In genomic region chr4:133885331-133885730, GRCm38 (mm10) we compare ENCODE assay signal across 10 mouse cellular contexts. TPM values are rescaled to one million over a fixed set of nuclear protein-coding genes. Genes with fewer than 3 reads are reported as not detected.
DNase-seq lines count a peak whose midpoint lies in the region; ATAC-seq and TF ChIP-seq lines count a peak whose summit lies in the region.
"Had no signal": no experiment of that assay in that cellular context is flagged by ENCODE, and none has a peak within 500 bp of the region (broad histone marks: within the 10 kb centered on the region; RNA-seq: fewer than 3 reads in every experiment).

No protein-coding gene starts in this region.

- no peak overlapping the region for H3K9ac ChIP-seq in hindbrain, embryonic 13.5 days
- H3K9ac ChIP-seq in limb, embryonic 12.5 days (replicated peaks), result peak overlapping the region; percentile 75; the same call in 1 of the 2 replicates

- peak overlapping the region; percentile 89; the same call in 1 of the 2 replicates for H3K4me3 ChIP-seq in hindbrain, embryonic 10.5 days
- no peak overlapping the region for H3K4me3 ChIP-seq in hindbrain, embryonic 13.5 days
- H3K4me3 ChIP-seq in E14TG2a.4 (replicated peaks; ENCODE audit: low read length), result peak overlapping the region; percentile 88
- peak overlapping the region; percentile 94 for H3K4me3 ChIP-seq in cerebellum, adult 2 months (replicated peaks; ENCODE audit: insufficient read depth, low read depth, low read length)
- peak overlapping the region; percentile 84; the same call in 1 of the 2 replicates for H3K4me3 ChIP-seq in limb, embryonic 12.5 days (replicated peaks)
- H3K4me3 ChIP-seq: myocyte had no signal

- H3K27ac ChIP-seq in hindbrain, embryonic 10.5 days, result no peak overlapping the region
- no peak overlapping the region for H3K27ac ChIP-seq in hindbrain, embryonic 13.5 days
- H3K27ac ChIP-seq in cerebellum, adult 2 months (ENCODE audit: insufficient read depth, low read length), result peak overlapping the region; percentile 86
- H3K27ac ChIP-seq in limb, embryonic 12.5 days, result 0 out of 2 replicates have a peak overlapping the region, but pooled peaks have one; percentile 74

- H3K27me3 ChIP-seq in hindbrain, embryonic 10.5 days (ENCODE audit: insufficient read depth, poor library complexity, severe bottlenecking), result peaks cover 9% of the 10 kb centered on the region; the same call in 1 of the 2 replicates
- H3K27me3 ChIP-seq in hindbrain, embryonic 13.5 days, result 0 out of 2 replicates have a peak, but pooled peaks cover 8% of the 10 kb centered on the region
- H3K27me3 ChIP-seq in E14TG2a.4 (ENCODE audit: insufficient read depth, low read length), result no peaks in the 10 kb centered on the region
- H3K27me3 ChIP-seq in cerebellum, adult 2 months (ENCODE audit: control insufficient read depth, insufficient read depth, low read length), result no peaks in the 10 kb centered on the region
- no peaks in the 10 kb centered on the region for H3K27me3 ChIP-seq in limb, embryonic 12.5 days

- H3K36me3 ChIP-seq in hindbrain, embryonic 10.5 days, result peaks cover 5% of the 10 kb centered on the region
- peaks cover 4% of the 10 kb centered on the region; the same call in 1 of the 2 replicates for H3K36me3 ChIP-seq in hindbrain, embryonic 13.5 days
- peaks cover 45% of the 10 kb centered on the region for H3K36me3 ChIP-seq in E14TG2a.4 (ENCODE audit: insufficient read depth, low read length)
- H3K36me3 ChIP-seq in limb, embryonic 12.5 days, result peaks cover 21% of the 10 kb centered on the region

- TF ChIP-seq POLR2A in cerebellum, adult 2 months (IDR thresholded peaks at IDR 0.05; ENCODE audit: borderline replicate concordance, insufficient read depth, low read length), result peak; percentile 20; the same call in 1 of the 2 replicates

- no peaks in the 10 kb centered on the region for H3K9me3 ChIP-seq in hindbrain, embryonic 10.5 days
- no peaks in the 10 kb centered on the region for H3K9me3 ChIP-seq in hindbrain, embryonic 13.5 days
- H3K9me3 ChIP-seq in E14TG2a.4 (ENCODE audit: low read length), result no peaks in the 10 kb centered on the region
- no peaks in the 10 kb centered on the region for H3K9me3 ChIP-seq in limb, embryonic 12.5 days

- DNase-seq in hindbrain, embryonic 10.5 days (ENCODE audit: low spot score), result no peak
- peak in 1 of 2 experiments; percentile 79 for DNase-seq in cerebellum, adult 2 months
- DNase-seq in frontal cortex, postnatal 14 days (ENCODE audit: low spot score in 2 of 2), result no peak
- DNase-seq in layer of hippocampus, postnatal 14 days (ENCODE audit: low spot score in 2 of 2), result no peak
- no peak for DNase-seq in ovary, postnatal 14 days (ENCODE audit: low spot score)
- DNase-seq: adrenal gland, adult 8-10 months had no signal

- H3K4me1 ChIP-seq in hindbrain, embryonic 10.5 days (replicated peaks), result peaks cover 48% of the 10 kb centered on the region
- peaks cover 25% of the 10 kb centered on the region for H3K4me1 ChIP-seq in hindbrain, embryonic 13.5 days (replicated peaks)
- H3K4me1 ChIP-seq in E14TG2a.4 (replicated peaks; ENCODE audit: low read depth, low read length), result peaks cover 79% of the 10 kb centered on the region
- H3K4me1 ChIP-seq in cerebellum, adult 2 months (ENCODE audit: control insufficient read depth, insufficient read depth, low read length), result peaks cover 33% of the 10 kb centered on the region
- H3K4me1 ChIP-seq in limb, embryonic 12.5 days (replicated peaks), result peaks cover 22% of the 10 kb centered on the region

- no peak overlapping the region for H3K4me2 ChIP-seq in hindbrain, embryonic 13.5 days
- peak overlapping the region; percentile 92 for H3K4me2 ChIP-seq in limb, embryonic 12.5 days

- WGBS in hindbrain, embryonic 10.5 days, result 77% methylated on average over 4 of the region's 4 CpGs
- whole genome bisulfite sequencing in hindbrain, embryonic 13.5 days, result 84% methylated on average over 4 of the region's 4 CpGs
- WGBS in cerebellum, adult 2 months, result 14% methylated on average over 4 of the region's 4 CpGs
- WGBS in limb, embryonic 12.5 days, result 73% methylated on average over 4 of the region's 4 CpGs

- no peak for ATAC-seq in hindbrain, embryonic 13.5 days (ENCODE audit: low FRiP score)
- no peak for ATAC-seq in limb, embryonic 12.5 days (ENCODE audit: insufficient number of reproducible peaks, insufficient read depth, low FRiP score, low TSS enrichment, low read depth)

- TF ChIP-seq CTCF in E14TG2a.4 (conservative IDR thresholded peaks at IDR 0.05; ENCODE audit: low read length), result no peak
- TF ChIP-seq CTCF in cerebellum, adult 2 months (IDR thresholded peaks at IDR 0.05; ENCODE audit: borderline replicate concordance, insufficient read depth, low read depth, low read length), result no peak

RNA-seq across cellular contexts. Expression of gene Rps6ka1, which starts 2.3 kb away (rescaled TPM):
- polyA plus RNA-seq in hindbrain, embryonic 10.5 days (2016; fragmentation: Nextera tagmentation; extraction: Ambion mirVana), result 35.6 and 38.9 TPM in 2 replicates
- 20.9 and 23.6 TPM in 2 replicates for polyA plus RNA-seq in hindbrain, embryonic 13.5 days (2015; fragmentation: Nextera tagmentation; extraction: Ambion mirVana)
- polyA plus RNA-seq in cerebellum, adult 2 months (2012; rRNA removed), result 93.6 and 114 TPM in 2 replicates
- 47.9 and 50.0 TPM in 2 replicates for polyA plus RNA-seq in limb, embryonic 12.5 days (2016; fragmentation: Nextera tagmentation; extraction: Ambion mirVana)
- total RNA-seq in layer of hippocampus, postnatal 14 days (2021), result 10 to 100 TPM; 13.6 to 14.4 TPM

Comparison
In these comparisons a context has a peak if more than half of its experiments do, and no peak if none do; other contexts are left out.
1. H3K27ac ChIP-seq: peak in cerebellum, adult 2 months (single experiment) and limb, embryonic 12.5 days (single experiment); none in hindbrain, embryonic 10.5 days (single experiment) and hindbrain, embryonic 13.5 days (single experiment).